Mouse (Mus musculus) right cerebral cortex, postnatal 4 days (tissue): ENCODE results near the gene Zfp184.

Experiments
- DNase-seq: peaks from one replicate; pipeline ENCODE4 v3.0.0-alpha.2; 2022

The Zfp184 gene

GRCm38 (mm10) chr13:21993957-21994738 lies 49.3 kb downstream of the Zfp184 start:
- peak; percentile 27 for DNase-seq

- DNase-seq: no peak
These were observed 50.0 kb downstream of the Zfp184 start for GRCm38 (mm10) chr13:21994896-21995295.

- DNase-seq: peak; percentile 16
These were observed 50.5 kb downstream of the Zfp184 start for GRCm38 (mm10) chr13:21995331-21995914.

GRCm38 (mm10) chr13:21996101-21996839 lies 51.4 kb downstream of the Zfp184 start:
- DNase-seq: no peak

- no peak for DNase-seq
These were observed 51.9 kb downstream of the Zfp184 start for GRCm38 (mm10) chr13:21996840-21997185.

GRCm38 (mm10) chr13:21997201-21997820 lies 52.4 kb downstream of the Zfp184 start:
- DNase-seq: no peak

- no peak for DNase-seq
These were observed 52.9 kb downstream of the Zfp184 start for GRCm38 (mm10) chr13:21997821-21998220.

- DNase-seq: no peak
These were observed 53.5 kb downstream of the Zfp184 start for GRCm38 (mm10) chr13:21998412-21998811.

- no peak for DNase-seq
These were observed 54.3 kb downstream of the Zfp184 start for GRCm38 (mm10) chr13:21999147-21999546.

- DNase-seq: no peak
These were observed 56.5 kb downstream of the Zfp184 start for GRCm38 (mm10) chr13:22001346-22001745.

- DNase-seq: no peak
These were observed 56.9 kb downstream of the Zfp184 start for GRCm38 (mm10) chr13:22001823-22002222.

- DNase-seq: no peak
These were observed 60.9 kb downstream of the Zfp184 start for GRCm38 (mm10) chr13:22005605-22006333.

GRCm38 (mm10) chr13:22006334-22007120 lies 61.6 kb downstream of the Zfp184 start:
- no peak for DNase-seq

- no peak for DNase-seq
These were observed 62.2 kb downstream of the Zfp184 start for GRCm38 (mm10) chr13:22007121-22007510.

GRCm38 (mm10) chr13:22007872-22008271 lies 63.0 kb downstream of the Zfp184 start:
- no peak for DNase-seq

- no peak for DNase-seq
These were observed 63.8 kb downstream of the Zfp184 start for GRCm38 (mm10) chr13:22008707-22009106.

- DNase-seq: no peak
These were observed 64.7 kb downstream of the Zfp184 start, which contains the start of gene Prss16 for GRCm38 (mm10) chr13:22009642-22010041. TSS of gene Prss16 (minus strand) at chr13:22009742.
